Mouse (Mus musculus) left cerebral cortex, postnatal 25 days (tissue): Measurements from ENCODE around the gene Ces2a. TPM values are rescaled to one million over a fixed set of nuclear protein-coding genes. Genes with fewer than 3 reads are reported as not detected.

Source experiments
- microRNA-seq, 2 experiments: library from miRNA; unstranded; fragments of <30 nt; microRNA quantifications; one replicate each; pipeline ENCODE4 v1.2.0; 2022
- total RNA-seq, 2 experiments: library from RNA; stranded (reverse); gene quantifications; 2 replicates each; pipeline ENCODE4 v1.2.3; 2021

Ces2a gene
- total RNA-seq, 2 experiments from 2014 or later: not detected

Small RNA genes lying within 50 kb of the gene (microRNA-seq; reads per million reads assigned to microRNA genes)
- gene Gm44328: 0 reads per million in 2 experiments

Other genes starting within 250 kb of the Ces2a start
- 1 to 10 TPM; 1.9 to 2.3 TPM for gene Terb1, start 224.1 kb upstream of the Ces2a start, total RNA-seq
- 10 to 100 TPM; 44.5 to 50.5 TPM for gene Nae1, start 199.4 kb upstream of the Ces2a start, total RNA-seq
- gene Car7, start 199.3 kb upstream of the Ces2a start, total RNA-seq: 10 to 100 TPM; 28.9 to 30.7 TPM
- gene Pdp2, start 142.6 kb upstream of the Ces2a start, total RNA-seq: 1 to 10 TPM; 7.6 to 8.4 TPM
- gene Cdh16, start 109.6 kb upstream of the Ces2a start, total RNA-seq: not detected
- 1 to 10 TPM; 3.4 to 3.9 TPM for gene Rrad, start 102.7 kb upstream of the Ces2a start, total RNA-seq
- 10 to 100 TPM; 33.1 to 33.5 TPM for gene Ciao2b, start 92.0 kb upstream of the Ces2a start, total RNA-seq
- under 1 TPM; 0.16 to 0.46 TPM for gene Ces2b, start 97.6 kb downstream of the Ces2a start, total RNA-seq
- gene Ces2c, start 113.1 kb downstream of the Ces2a start, total RNA-seq: not detected
- gene Ces2e, start 192.3 kb downstream of the Ces2a start, total RNA-seq: not detected
- gene Ces2f, start 213.4 kb downstream of the Ces2a start, total RNA-seq: not detected
- gene Ces2g, start 227.7 kb downstream of the Ces2a start, total RNA-seq: under 1 TPM; 0.16 to 0.30 TPM